Mouse (Mus musculus): ENCODE measurements at regions not wholly inside any gene's neighbourhood (a gene's known extent, or its start where the extent isn't known, plus 50 kb on each side); places are given as distances from the start of the nearest gene placed in this dataset.

DNA sequence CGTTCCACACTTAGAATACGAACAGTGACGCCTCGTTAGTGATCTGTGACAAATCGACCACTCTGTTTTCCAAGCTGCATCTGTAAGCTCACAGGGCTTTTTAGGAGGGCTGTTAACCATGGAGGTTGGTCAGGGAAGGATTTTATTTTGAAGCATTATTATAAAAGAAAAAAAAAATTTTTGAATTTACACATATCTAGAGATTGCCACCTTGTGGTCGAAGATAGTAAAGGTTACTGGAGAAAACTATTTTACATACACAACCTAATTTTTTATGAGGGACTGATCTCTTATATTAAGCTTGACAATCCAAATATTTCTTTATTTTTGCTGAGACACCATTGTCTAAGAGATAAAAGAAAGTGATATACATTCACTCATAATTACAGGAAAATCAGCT is 937.2 kb downstream of the Sorcs1 start:
- intact Hi-C loops (cut with DNase I), result loop anchor here (10.0 kb wide), 3 partner anchors 1536 to 1756 kb away; partner anchors contain the start of gene Sorcs3
- no peak for DNase-seq

DNA sequence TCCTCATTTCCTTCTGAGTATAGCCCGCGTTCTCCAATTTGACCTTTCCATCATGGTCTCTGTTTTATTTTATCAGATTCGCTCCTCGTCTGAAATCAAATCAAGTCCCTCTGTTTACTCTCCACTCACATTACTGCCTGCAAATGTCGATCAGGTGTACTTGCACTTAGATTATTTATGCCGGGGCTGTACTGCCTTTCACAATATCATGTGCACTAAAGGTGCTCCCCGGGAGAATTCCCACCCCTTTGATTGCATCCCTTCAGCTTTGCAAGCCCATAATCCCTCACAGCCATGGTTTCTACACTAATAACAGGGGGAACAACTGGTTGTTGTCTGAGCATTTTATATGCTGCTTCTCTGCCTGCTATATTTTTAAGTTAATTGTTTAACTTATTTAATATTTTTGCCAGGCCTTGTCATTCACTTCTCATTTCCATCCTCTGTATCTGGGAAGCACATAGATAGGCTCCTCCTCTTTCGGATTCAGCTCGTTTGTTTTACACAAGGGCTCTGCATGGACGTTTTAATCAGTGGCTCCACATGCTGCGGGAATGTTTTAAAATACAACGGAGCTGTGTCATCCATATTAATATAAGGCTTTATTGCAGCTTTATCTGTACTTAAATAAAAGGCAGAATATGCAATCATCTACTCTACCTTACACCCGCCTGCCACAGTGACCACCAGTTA is 938.8 kb downstream of the Sorcs1 start:
- DNase-seq, result no peak
- intact Hi-C loops (cut with DNase I), result loop anchor here (10.0 kb wide), 3 partner anchors 1535 to 1755 kb away; partner anchors contain the start of gene Sorcs3

- intact Hi-C loops (cut with DNase I), result no loop called here
- no peak for DNase-seq
These were observed 980.8 kb downstream of the Sorcs1 start for GRCm38 (mm10) chr19:49697659-49698058.

GRCm38 (mm10) chr19:49685588-49686281 is 992.7 kb downstream of the Sorcs1 start:
- no peak for DNase-seq
- intact Hi-C loops (cut with DNase I), result no loop called here

DNA sequence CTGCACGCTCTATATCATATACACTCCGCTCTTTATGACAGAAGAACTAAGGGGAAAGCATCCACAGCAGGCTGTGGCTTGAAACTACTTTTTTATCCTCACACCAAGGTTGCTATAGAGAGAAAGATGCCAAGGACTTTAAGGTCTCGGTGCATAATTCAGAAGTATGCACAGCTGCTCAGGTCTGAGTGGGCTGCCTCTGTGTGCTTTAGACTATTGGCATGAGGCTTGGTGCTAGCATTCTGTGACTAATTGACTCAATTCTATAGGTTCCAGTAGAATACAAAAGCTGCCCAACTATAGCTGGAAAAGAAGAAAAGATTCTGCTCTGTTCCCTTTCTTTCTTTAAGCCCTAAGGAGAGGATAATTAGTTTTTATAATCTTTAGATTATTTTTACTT is 997.2 kb downstream of the Sorcs1 start:
- no peak for DNase-seq
- intact Hi-C loops (cut with DNase I), result no loop called here

GRCm38 (mm10) chr19:49680006-49680405 is 998.4 kb downstream of the Sorcs1 start:
- intact Hi-C loops (cut with DNase I), result no loop called here
- DNase-seq, result no peak

GRCm38 (mm10) chr19:49675931-49676330 is 1002.5 kb downstream of the Sorcs1 start:
- no peak for DNase-seq
- intact Hi-C loops (cut with DNase I), result no loop called here

- intact Hi-C loops (cut with DNase I), result no loop called here
- no peak for DNase-seq
These were observed 1048.5 kb downstream of the Sorcs1 start for GRCm38 (mm10) chr19:49629963-49630362.

GRCm38 (mm10) chr19:49619920-49620319 is 1058.5 kb downstream of the Sorcs1 start:
- intact Hi-C loops (cut with DNase I), result no loop called here
- no peak for DNase-seq

- intact Hi-C loops (cut with DNase I), result no loop called here
- no peak for DNase-seq
These were observed 1063.4 kb downstream of the Sorcs1 start for GRCm38 (mm10) chr19:49615071-49615470.

Small RNA genes lying in the stretch of these regions (microRNA-seq; reads per million reads assigned to microRNA genes)
- gene Gm27935, result 0 reads per million in 2 experiments
